Mouse (Mus musculus) spleen, adult 2 months (tissue): ENCODE results near the gene Arhgef2.

ENCODE experiments used
- CTCF ChIP-seq: fragments of 200-500 bp; IDR thresholded peaks from 2 replicates; pipeline ENCODE4 v1.5.1; 2011; ENCODE audit warnings: mild to moderate bottlenecking, inconsistent platforms; ENCODE audit not compliant: insufficient read depth, insufficient read length, insufficient replicate concordance; ENCODE audit errors: extremely low read depth
- POLR2A ChIP-seq: fragments of 200-500 bp; IDR thresholded peaks from 2 replicates; pipeline ENCODE4 v1.6.1; 2011; ENCODE audit warnings: low read depth, low read length, inconsistent platforms

- TF ChIP-seq POLR2A (no peak), CTCF (no peak)
Observed at GRCm38 (mm10) chr3:88624324-88624723, 18.6 kb downstream of the Arhgef2 start.
